Mouse (Mus musculus) heart, postnatal 0 days (tissue): ENCODE data around the gene Zdbf2.

Source experiments
- CTCF ChIP-seq: IDR thresholded peaks from 2 replicates; pipeline ENCODE4 v1.5.1; 2016; ENCODE audit warnings: antibody characterized with exemption, control low read depth, low read depth
- EP300 ChIP-seq: IDR thresholded peaks from 2 replicates; pipeline ENCODE4 v1.6.1; 2016; ENCODE audit warnings: antibody characterized with exemption, low read depth

- TF ChIP-seq CTCF (no peak), EP300 (no peak)
Measured at GRCm38 (mm10) chr1:63309661-63310060, 36.6 kb downstream of the Zdbf2 start.
